ENCODE assay signal across 29 mouse cellular contexts in genomic region chr7:141144650-141145049, GRCm38 (mm10). TPM values are rescaled to one million over a fixed set of nuclear protein-coding genes. Genes with fewer than 3 reads are reported as not detected.
DNase-seq lines count a peak whose midpoint lies in the region; ATAC-seq and TF ChIP-seq lines count a peak whose summit lies in the region.
"Had no signal": no experiment of that assay in that cellular context is flagged by ENCODE, and none has a peak within 500 bp of the region (broad histone marks: within the 10 kb centered on the region; RNA-seq: fewer than 3 reads in every experiment).

No protein-coding gene starts in this region.

- no peak overlapping the region for H3K9ac ChIP-seq in liver, embryonic 12.5 days
- H3K9ac ChIP-seq in liver, embryonic 11.5 days (ENCODE audit: low read depth, low read length), result no peak overlapping the region
- H3K9ac ChIP-seq in liver, embryonic 14.5 days (replicated peaks), result no peak overlapping the region; the same call in 1 of the 2 replicates
- no peak overlapping the region for H3K9ac ChIP-seq in heart, embryonic 12.5 days
- H3K9ac ChIP-seq: hindbrain, embryonic 15.5 days; limb, embryonic 12.5 days; midbrain, embryonic 12.5 days; neural tube, embryonic 13.5 days had no signal

- WGBS in liver, embryonic 12.5 days (ENCODE audit: insufficient replicate concordance), result 78% methylated on average over 3 of the region's 3 CpGs
- WGBS in liver, embryonic 11.5 days, result 81% methylated on average over 3 of the region's 3 CpGs
- 75% methylated on average over 3 of the region's 3 CpGs for WGBS in liver, embryonic 14.5 days (ENCODE audit: insufficient replicate concordance)
- WGBS in heart, embryonic 12.5 days, result 91% methylated on average over 3 of the region's 3 CpGs

- peaks cover 86% of the 10 kb centered on the region for H3K4me1 ChIP-seq in liver, embryonic 12.5 days
- H3K4me1 ChIP-seq in liver, embryonic 11.5 days (replicated peaks; ENCODE audit: control insufficient read depth, insufficient read depth, low read length), result peaks cover 50% of the 10 kb centered on the region
- H3K4me1 ChIP-seq in liver, embryonic 14.5 days (replicated peaks; ENCODE audit: control insufficient read depth in 2 of 2, insufficient read depth in 2 of 2, low read length in 1 of 2), result peaks cover 47 to 55% of the 10 kb centered on the region in 2 experiments
- 0 out of 2 replicates have a peak, but pooled peaks cover 15% of the 10 kb centered on the region for H3K4me1 ChIP-seq in heart, embryonic 12.5 days (replicated peaks)
- H3K4me1 ChIP-seq: hindbrain, embryonic 15.5 days; limb, embryonic 12.5 days; midbrain, embryonic 12.5 days had no signal

- H3K4me3 ChIP-seq in liver, embryonic 12.5 days, result no peak overlapping the region
- no peak overlapping the region for H3K4me3 ChIP-seq in liver, embryonic 11.5 days (ENCODE audit: low read depth, low read length)
- no peak overlapping the region for H3K4me3 ChIP-seq in liver, embryonic 14.5 days (ENCODE audit: insufficient read depth in 1 of 2, low read depth in 2 of 2, low read length in 2 of 2)
- H3K4me3 ChIP-seq in heart, embryonic 12.5 days, result no peak overlapping the region
- H3K4me3 ChIP-seq: hindbrain, embryonic 15.5 days; layer of hippocampus, adult 2 months; left cerebral cortex, adult 2 months; limb, embryonic 12.5 days; midbrain, embryonic 12.5 days; neural tube, embryonic 13.5 days had no signal

- peaks cover 99% of the 10 kb centered on the region for H3K36me3 ChIP-seq in liver, embryonic 12.5 days
- H3K36me3 ChIP-seq in liver, embryonic 11.5 days (ENCODE audit: control insufficient read depth, insufficient read depth, low read length), result peaks cover 34% of the 10 kb centered on the region
- peaks cover 99% of the 10 kb centered on the region for H3K36me3 ChIP-seq in liver, embryonic 14.5 days (replicated peaks; ENCODE audit: control insufficient read depth, insufficient read depth, low read depth)
- peaks cover 64% of the 10 kb centered on the region for H3K36me3 ChIP-seq in heart, embryonic 12.5 days

- TF ChIP-seq CTCF in liver, embryonic 14.5 days (IDR thresholded peaks at IDR 0.05; ENCODE audit: low read depth), result no peak

- peak overlapping the region; percentile 86 for H3K27ac ChIP-seq in liver, embryonic 12.5 days
- no peak overlapping the region for H3K27ac ChIP-seq in liver, embryonic 11.5 days (ENCODE audit: low read depth, low read length)
- peak overlapping the region; percentile 70 for H3K27ac ChIP-seq in liver, embryonic 14.5 days
- H3K27ac ChIP-seq in heart, embryonic 12.5 days (ENCODE audit: poor library complexity, severe bottlenecking), result no peak overlapping the region
- H3K27ac ChIP-seq: hindbrain, embryonic 15.5 days; left cerebral cortex, adult 2 months; limb, embryonic 12.5 days; midbrain, embryonic 12.5 days; neural tube, embryonic 13.5 days had no signal

- H3K27me3 ChIP-seq in liver, embryonic 12.5 days (replicated peaks), result no peaks in the 10 kb centered on the region
- H3K27me3 ChIP-seq in liver, embryonic 11.5 days (replicated peaks; ENCODE audit: control insufficient read depth, insufficient read depth, low read length), result no peaks in the 10 kb centered on the region
- no peaks in the 10 kb centered on the region for H3K27me3 ChIP-seq in liver, embryonic 14.5 days (ENCODE audit: control insufficient read depth, insufficient read depth, low read length)
- H3K27me3 ChIP-seq in heart, embryonic 12.5 days (replicated peaks), result no peaks in the 10 kb centered on the region
- H3K27me3 ChIP-seq: CH12.LX; hindbrain, embryonic 15.5 days; limb, embryonic 12.5 days; midbrain, embryonic 12.5 days; neural tube, embryonic 13.5 days had no signal

- no peak for TF ChIP-seq EP300 in liver, embryonic 14.5 days (IDR thresholded peaks at IDR 0.05; ENCODE audit: low read depth)

- DNase-seq in liver, embryonic 11.5 days (ENCODE audit: low spot score), result no peak
- no peak for DNase-seq in liver, embryonic 14.5 days (ENCODE audit: low read depth in 3 of 3, low spot score in 3 of 3)
- no peak for DNase-seq in right cerebral cortex, adult 2 months (ENCODE audit: low spot score in 2 of 2)
- DNase-seq: gastrocnemius, postnatal 25 days; heart, adult 18-20 months; heart, postnatal 4 days; kidney, adult 11 months; kidney, postnatal 36 days; lung, adult 18-20 months; lung, postnatal 10 days; thymus, postnatal 4 days had no signal

- no peaks in the 10 kb centered on the region for H3K9me3 ChIP-seq in liver, embryonic 12.5 days (replicated peaks)
- H3K9me3 ChIP-seq in liver, embryonic 11.5 days (ENCODE audit: control insufficient read depth, low read length), result no peaks in the 10 kb centered on the region
- H3K9me3 ChIP-seq in liver, embryonic 14.5 days (ENCODE audit: control insufficient read depth, low read length), result no peaks in the 10 kb centered on the region
- H3K9me3 ChIP-seq in heart, embryonic 12.5 days (replicated peaks), result no peaks in the 10 kb centered on the region
- H3K9me3 ChIP-seq: hindbrain, embryonic 15.5 days; limb, embryonic 12.5 days; midbrain, embryonic 12.5 days; neural tube, embryonic 13.5 days had no signal

- H3K4me2 ChIP-seq in liver, embryonic 12.5 days, result no peak overlapping the region
- H3K4me2 ChIP-seq in liver, embryonic 11.5 days, result no peak overlapping the region
- H3K4me2 ChIP-seq in liver, embryonic 14.5 days (ENCODE audit: low read depth), result 0 out of 2 replicates have a peak overlapping the region, but pooled peaks have one; percentile 11
- no peak overlapping the region for H3K4me2 ChIP-seq in heart, embryonic 12.5 days
- H3K4me2 ChIP-seq: heart, embryonic 11.5 days; hindbrain, embryonic 15.5 days; limb, embryonic 12.5 days; midbrain, embryonic 12.5 days; neural tube, embryonic 13.5 days had no signal

- ATAC-seq in liver, embryonic 12.5 days, result no peak
- ATAC-seq in liver, embryonic 11.5 days (replicated peaks; ENCODE audit: low FRiP score), result no peak
- peak; percentile 62 for ATAC-seq in common myeloid progenitor, adult 5-6 weeks (replicated peaks; ENCODE audit: low read depth, poor library complexity, severe bottlenecking)
- ATAC-seq in liver, embryonic 14.5 days (ENCODE audit: insufficient read depth), result no peak
- ATAC-seq in heart, embryonic 12.5 days (ENCODE audit: insufficient number of reproducible peaks, low FRiP score), result no peak
- ATAC-seq: activated CD4-positive, CD25-positive, alpha-beta regulatory T cell, adult 4 months; forebrain, embryonic 14.5 days; inflammation-experienced regulatory T-cells, adult 6 months had no signal

RNA-seq across cellular contexts. Expression of gene Ptdss2, which starts 22.5 kb away (rescaled TPM):
- polyA plus RNA-seq in liver, embryonic 12.5 days (2016; fragmentation: Nextera tagmentation; extraction: Ambion mirVana), result 159 and 164 TPM in 2 replicates
- 134 and 147 TPM in 2 replicates for polyA plus RNA-seq in liver, embryonic 11.5 days (2014; fragmentation: Nextera tagmentation; extraction: Ambion mirVana)
- total RNA-seq in common myeloid progenitor, adult 5-6 weeks (2017), result 12.8 and 16.6 TPM in 2 replicates
- polyA plus RNA-seq in liver, embryonic 14.5 days (2012; rRNA removed), result 72.2 and 72.8 TPM in 2 replicates
- 111 and 130 TPM in 2 replicates for polyA plus RNA-seq in liver, embryonic 14.5 days (2014; fragmentation: Nextera tagmentation; extraction: Ambion mirVana)
- 58.0 and 65.9 TPM in 2 replicates for polyA plus RNA-seq in heart, embryonic 12.5 days (2016; fragmentation: Nextera tagmentation; extraction: Ambion mirVana)

RNA-seq across cellular contexts. Expression of gene Ano9, which starts 27.0 kb away (rescaled TPM):
- polyA plus RNA-seq in liver, embryonic 12.5 days (2016; fragmentation: Nextera tagmentation; extraction: Ambion mirVana), result 0.15 and 0.19 TPM in 2 replicates
- 0.09 and 0.41 TPM in 2 replicates for polyA plus RNA-seq in liver, embryonic 11.5 days (2014; fragmentation: Nextera tagmentation; extraction: Ambion mirVana)
- total RNA-seq in common myeloid progenitor, adult 5-6 weeks (2017), result not detected in 2 replicates
- polyA plus RNA-seq in liver, embryonic 14.5 days (2012; rRNA removed), result 0.30 and 0.53 TPM in 2 replicates
- polyA plus RNA-seq in liver, embryonic 14.5 days (2014; fragmentation: Nextera tagmentation; extraction: Ambion mirVana), result 0.24 and 0.27 TPM in 2 replicates
- 0.09 and 0.30 TPM in 2 replicates for polyA plus RNA-seq in heart, embryonic 12.5 days (2016; fragmentation: Nextera tagmentation; extraction: Ambion mirVana)
- total RNA-seq: gastrocnemius, adult 18-20 months; gastrocnemius, postnatal 25 days; heart, adult 18-20 months; layer of hippocampus, adult 2 months; layer of hippocampus, postnatal 14 days; left cerebral cortex, adult 2 months; left cerebral cortex, postnatal 25 days had no signal
- polyA plus RNA-seq: activated CD4-positive, CD25-positive, alpha-beta regulatory T cell, adult 4 months; C2C12; forebrain, embryonic 14.5 days; inflammation-experienced regulatory T-cells, adult 6 months; midbrain, embryonic 12.5 days had no signal

RNA-seq across cellular contexts. Expression of gene Rnh1, which starts 28.0 kb away (rescaled TPM):
- polyA plus RNA-seq in liver, embryonic 12.5 days (2016; fragmentation: Nextera tagmentation; extraction: Ambion mirVana), result 55.0 and 65.0 TPM in 2 replicates
- 91.2 and 93.7 TPM in 2 replicates for polyA plus RNA-seq in liver, embryonic 11.5 days (2014; fragmentation: Nextera tagmentation; extraction: Ambion mirVana)
- total RNA-seq in common myeloid progenitor, adult 5-6 weeks (2017), result 42.0 and 54.6 TPM in 2 replicates
- 26.5 and 29.1 TPM in 2 replicates for polyA plus RNA-seq in liver, embryonic 14.5 days (2012; rRNA removed)
- polyA plus RNA-seq in liver, embryonic 14.5 days (2014; fragmentation: Nextera tagmentation; extraction: Ambion mirVana), result 54.6 and 59.7 TPM in 2 replicates
- 82.4 and 88.2 TPM in 2 replicates for polyA plus RNA-seq in heart, embryonic 12.5 days (2016; fragmentation: Nextera tagmentation; extraction: Ambion mirVana)

RNA-seq across cellular contexts. Expression of gene Sigirr, which starts 44.3 kb away (rescaled TPM):
- 16.0 and 16.5 TPM in 2 replicates for polyA plus RNA-seq in liver, embryonic 12.5 days (2016; fragmentation: Nextera tagmentation; extraction: Ambion mirVana)
- 21.4 and 23.5 TPM in 2 replicates for polyA plus RNA-seq in liver, embryonic 11.5 days (2014; fragmentation: Nextera tagmentation; extraction: Ambion mirVana)
- total RNA-seq in common myeloid progenitor, adult 5-6 weeks (2017), result 17.7 and 26.1 TPM in 2 replicates
- 9.8 and 10.8 TPM in 2 replicates for polyA plus RNA-seq in liver, embryonic 14.5 days (2012; rRNA removed)
- 16.0 and 18.4 TPM in 2 replicates for polyA plus RNA-seq in liver, embryonic 14.5 days (2014; fragmentation: Nextera tagmentation; extraction: Ambion mirVana)
- 2.2 and 2.9 TPM in 2 replicates for polyA plus RNA-seq in heart, embryonic 12.5 days (2016; fragmentation: Nextera tagmentation; extraction: Ambion mirVana)

RNA-seq across cellular contexts. Expression of gene Hras, which starts 49.2 kb away (rescaled TPM):
- 124 and 125 TPM in 2 replicates for polyA plus RNA-seq in liver, embryonic 12.5 days (2016; fragmentation: Nextera tagmentation; extraction: Ambion mirVana)
- polyA plus RNA-seq in liver, embryonic 11.5 days (2014; fragmentation: Nextera tagmentation; extraction: Ambion mirVana), result 112 and 118 TPM in 2 replicates
- 23.5 and 36.8 TPM in 2 replicates for total RNA-seq in common myeloid progenitor, adult 5-6 weeks (2017)
- 50.8 and 66.8 TPM in 2 replicates for polyA plus RNA-seq in liver, embryonic 14.5 days (2012; rRNA removed)
- polyA plus RNA-seq in liver, embryonic 14.5 days (2014; fragmentation: Nextera tagmentation; extraction: Ambion mirVana), result 84.4 and 102 TPM in 2 replicates
- 74.1 and 78.2 TPM in 2 replicates for polyA plus RNA-seq in heart, embryonic 12.5 days (2016; fragmentation: Nextera tagmentation; extraction: Ambion mirVana)

Comparison
In these comparisons a context has a peak if more than half of its experiments do, and no peak if none do; other contexts are left out.
1. H3K27ac ChIP-seq: peak in liver, embryonic 12.5 days (single experiment) and liver, embryonic 14.5 days (single experiment); none in liver, embryonic 11.5 days (single experiment) and heart, embryonic 12.5 days (single experiment).